Mouse (Mus musculus) Patski (cell line): ENCODE results near the gene Abi1. TPM values are rescaled to one million over a fixed set of nuclear protein-coding genes. Genes with fewer than 3 reads are reported as not detected.

Experiments
- ATAC-seq: fragments of 100-300 bp; one replicate; pipeline ENCODE4 v1.8.0; 2021
- CTCF ChIA-PET: fragments of 350-600 bp; sonication (Branson Sonifier 250); formaldehyde crosslinking; loops from one replicate; lab custom pipeline; 2022; ENCODE audit warnings: inconsistent platforms; lab: Charles Lee
- POLR2A ChIA-PET: fragments of 350-600 bp; sonication (Branson Sonifier 250); formaldehyde crosslinking; loops from one replicate; lab custom pipeline; 2022; ENCODE audit warnings: antibody characterized with exemption, inconsistent platforms; lab: Charles Lee
- DNase-seq: peaks from one replicate; pipeline ENCODE4 v3.0.0-alpha.2; 2011; ENCODE audit warnings: low read depth, low spot score
- H3K27me3 ChIP-seq: fragments of 371-371 bp; one replicate; pipeline ENCODE4 v1.5.1; 2021
- CTCF ChIP-seq: fragments of 100-300 bp; IDR thresholded peaks from one replicate; pipeline ENCODE4 v1.5.1; 2021
- in situ Hi-C: fragments of 300-500 bp; cut with MboI; formaldehyde crosslinking; loops from 3 replicates; pipeline ENCODE4 v1.11.1; 2018; ENCODE audit warnings: low pct_unique_long_range_greater_than_20kb, mixed read lengths
- polyA plus RNA-seq: library from polyadenylated mRNA; unstranded; gene quantifications from one replicate; pipeline ENCODE4 v1.2.3, GENCODE M21; 2021

The Abi1 gene
- polyA plus RNA-seq, 1 experiment from 2014 or later, result 62.8 TPM

- ATAC-seq, result peak; percentile 92
- no peaks in the 10 kb centered on the region for H3K27me3 ChIP-seq
- ChIA-PET CTCF (no interaction called here), POLR2A (interaction anchor here (1.4 kb wide), 1 partner anchor 29 kb away, joined by 3 read pairs; no protein-coding TSS in a partner anchor)
- peak; percentile 38 for DNase-seq
- in situ Hi-C loops, result loop anchor here (5.0 kb wide), 1 partner anchor 98 kb away; no protein-coding TSS in a partner anchor
- TF ChIP-seq CTCF, result no peak
These were observed 5.2 kb downstream of the Abi1 start for GRCm38 (mm10) chr2:23034692-23035435.

GRCm38 (mm10) chr2:23030631-23031030 is 9.4 kb downstream of the Abi1 start:
- ChIA-PET CTCF (no interaction called here), POLR2A (no interaction called here)
- ATAC-seq, result no peak
- no peaks in the 10 kb centered on the region for H3K27me3 ChIP-seq
- in situ Hi-C loops, result no loop called here
- DNase-seq, result no peak
- TF ChIP-seq CTCF, result no peak

GRCm38 (mm10) chr2:23028826-23029225 is 11.2 kb downstream of the Abi1 start:
- no peak for DNase-seq
- no peak for TF ChIP-seq CTCF
- H3K27me3 ChIP-seq, result no peaks in the 10 kb centered on the region
- ChIA-PET CTCF (interaction anchor here (1.0 kb wide), 1 partner anchor 8 kb away, joined by 3 read pairs; no protein-coding TSS in a partner anchor), POLR2A (no interaction called here)
- ATAC-seq, result no peak
- in situ Hi-C loops, result no loop called here

- POLR2A ChIA-PET, result no interaction called here
- TF ChIP-seq CTCF, result no peak
- DNase-seq, result no peak
- H3K27me3 ChIP-seq, result no peaks in the 10 kb centered on the region
- CTCF ChIA-PET, result interaction anchor here (1.8 kb wide), 1 partner anchor 10 kb away, joined by 4 read pairs; no protein-coding TSS in a partner anchor
- no peak for ATAC-seq
- in situ Hi-C loops, result no loop called here
These were observed 13.7 kb downstream of the Abi1 start for GRCm38 (mm10) chr2:23026379-23026778.

GRCm38 (mm10) chr2:23023714-23024282 is 16.2 kb downstream of the Abi1 start:
- ChIA-PET POLR2A (interaction anchor here (1.5 kb wide), 1 partner anchor 13 kb away, joined by 6 read pairs; no protein-coding TSS in a partner anchor), CTCF (interaction anchor here (1.2 to 2.9 kb wide), 5 partner anchors 9 to 54 kb away, joined by 3 to 14 read pairs (median 3); no protein-coding TSS in a partner anchor)
- DNase-seq (no peak), ATAC-seq (no peak)
- H3K27me3 ChIP-seq, result no peaks in the 10 kb centered on the region
- no peak for TF ChIP-seq CTCF
- in situ Hi-C loops, result no loop called here

- ChIA-PET CTCF (interaction anchor here (1.2 to 2.9 kb wide), 3 partner anchors 9 to 53 kb away, joined by 3 to 14 read pairs (median 4); no protein-coding TSS in a partner anchor), POLR2A (no interaction called here)
- in situ Hi-C loops, result no loop called here
- no peaks in the 10 kb centered on the region for H3K27me3 ChIP-seq
- no peak for TF ChIP-seq CTCF
- DNase-seq, result no peak
- ATAC-seq, result no peak
These were observed 17.0 kb downstream of the Abi1 start for GRCm38 (mm10) chr2:23023023-23023422.

- ChIA-PET CTCF (interaction anchor here (0.9 to 2.9 kb wide), 4 partner anchors 11 to 60 kb away, joined by 3 to 14 read pairs (median 3); no protein-coding TSS in a partner anchor), POLR2A (interaction anchor here (1.3 kb wide), 1 partner anchor 11 kb away, joined by 4 read pairs; no protein-coding TSS in a partner anchor)
- in situ Hi-C loops, result no loop called here
- no peak for TF ChIP-seq CTCF
- ATAC-seq (peak; percentile 97), DNase-seq (no peak)
- H3K27me3 ChIP-seq, result no peaks in the 10 kb centered on the region
These were observed 18.3 kb downstream of the Abi1 start for GRCm38 (mm10) chr2:23021721-23022120.

- no peak for TF ChIP-seq CTCF
- H3K27me3 ChIP-seq, result no peaks in the 10 kb centered on the region
- POLR2A ChIA-PET, result interaction anchor here (1.3 kb wide), 1 partner anchor 12 kb away, joined by 4 read pairs; no protein-coding TSS in a partner anchor
- in situ Hi-C loops, result no loop called here
- no peak for ATAC-seq
- CTCF ChIA-PET, result interaction anchor here (2.9 kb wide), 1 partner anchor 11 kb away, joined by 14 read pairs; no protein-coding TSS in a partner anchor
- no peak for DNase-seq
These were observed 18.7 kb downstream of the Abi1 start for GRCm38 (mm10) chr2:23021320-23021719.

GRCm38 (mm10) chr2:23019170-23019569 is 20.9 kb downstream of the Abi1 start:
- CTCF ChIA-PET, result no interaction called here

GRCm38 (mm10) chr2:23016121-23016520 is 23.9 kb downstream of the Abi1 start:
- no peaks in the 10 kb centered on the region for H3K27me3 ChIP-seq
- in situ Hi-C loops, result no loop called here
- no peak for TF ChIP-seq CTCF
- no peak for DNase-seq
- no peak for ATAC-seq
- POLR2A ChIA-PET, result no interaction called here
- CTCF ChIA-PET, result interaction anchor here (1.2 to 1.6 kb wide), 6 partner anchors 8 to 21 kb away, joined by 3 to 5 read pairs (median 4); no protein-coding TSS in a partner anchor

More at GRCm38 (mm10) chr2:23019170-23019569, 20.9 kb downstream of the Abi1 start:
- in situ Hi-C loops, result no loop called here
- TF ChIP-seq CTCF, result no peak
- H3K27me3 ChIP-seq, result no peaks in the 10 kb centered on the region
- POLR2A ChIA-PET, result no interaction called here
- DNase-seq (no peak), ATAC-seq (no peak)
